Mouse (Mus musculus) right cerebral cortex, adult 18-20 months (tissue): ENCODE data around the gene Scd3.

Experiments
- DNase-seq: peaks from one replicate; pipeline ENCODE4 v3.0.0; 2022; ENCODE audit warnings: mixed read lengths

Gene Scd3

DNA sequence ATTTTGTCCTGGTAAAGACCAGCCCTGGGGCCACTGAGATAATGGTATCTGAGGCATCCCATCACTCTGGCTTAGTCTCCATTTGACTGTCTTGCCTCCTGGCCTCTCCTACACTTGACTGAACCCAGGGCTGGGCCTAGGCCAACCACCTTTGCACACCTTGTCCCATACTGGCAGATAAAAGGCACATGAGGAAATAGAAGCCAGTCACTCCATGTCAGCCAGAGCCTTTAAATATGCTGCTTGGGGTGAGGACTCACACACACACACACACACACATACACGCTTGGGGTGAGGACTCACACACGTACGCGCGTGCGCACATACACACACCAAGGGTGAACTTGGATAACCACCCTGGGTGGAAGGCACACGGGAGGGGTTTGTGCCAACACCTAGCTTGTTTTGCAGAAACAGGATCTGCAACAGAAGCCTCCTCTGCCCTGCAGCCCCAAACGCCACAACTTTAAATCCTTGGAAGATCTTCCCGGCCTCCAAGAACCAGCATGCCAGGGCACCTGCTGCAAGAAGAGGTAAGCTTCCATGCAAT lies at the start of gene Scd3:
Scd3 (plus strand) TSS at position 255 of the 550 bp plus-strand sequence.
- no peak for DNase-seq

DNA sequence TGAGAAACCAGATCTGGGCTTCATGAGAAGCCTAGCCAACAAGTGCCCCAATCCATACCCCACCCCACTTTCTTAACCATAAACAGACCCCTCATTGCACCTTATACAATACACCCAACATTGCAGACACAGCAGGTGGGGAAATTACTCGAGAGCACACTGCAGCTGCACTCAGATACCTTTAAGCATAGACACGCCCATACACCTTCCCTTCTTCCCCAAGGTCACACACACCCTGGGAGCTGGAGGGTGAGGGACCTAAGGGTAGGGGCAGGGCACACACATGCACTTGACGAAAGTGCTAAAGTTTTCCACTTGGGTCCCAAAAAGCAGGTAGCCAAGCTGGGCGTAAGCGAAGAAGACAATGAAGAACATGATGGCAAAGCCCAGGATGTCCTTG lies 49.3 kb upstream of the Scd3 start:
- no peak for DNase-seq

DNA sequence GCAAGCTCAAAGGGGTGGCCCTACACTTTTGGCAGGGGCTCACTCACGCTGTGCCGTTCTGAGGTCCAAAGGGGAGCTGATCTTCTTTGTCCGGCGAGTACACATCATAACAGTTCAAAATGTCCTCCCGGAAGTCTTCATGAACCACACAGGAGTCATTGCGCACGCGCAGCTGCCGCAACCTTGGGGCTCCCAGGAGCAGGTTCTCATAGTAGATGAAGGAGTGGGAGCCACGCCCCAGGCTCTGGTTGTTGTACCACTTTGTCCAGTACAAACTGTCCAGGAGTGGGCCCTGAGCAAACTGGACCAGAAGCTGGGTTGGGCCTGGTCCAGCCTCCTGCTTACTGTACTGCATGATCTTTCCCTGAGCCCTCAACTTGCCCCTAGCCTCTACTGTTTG lies 46.1 kb upstream of the Scd3 start:
- DNase-seq: no peak

DNA sequence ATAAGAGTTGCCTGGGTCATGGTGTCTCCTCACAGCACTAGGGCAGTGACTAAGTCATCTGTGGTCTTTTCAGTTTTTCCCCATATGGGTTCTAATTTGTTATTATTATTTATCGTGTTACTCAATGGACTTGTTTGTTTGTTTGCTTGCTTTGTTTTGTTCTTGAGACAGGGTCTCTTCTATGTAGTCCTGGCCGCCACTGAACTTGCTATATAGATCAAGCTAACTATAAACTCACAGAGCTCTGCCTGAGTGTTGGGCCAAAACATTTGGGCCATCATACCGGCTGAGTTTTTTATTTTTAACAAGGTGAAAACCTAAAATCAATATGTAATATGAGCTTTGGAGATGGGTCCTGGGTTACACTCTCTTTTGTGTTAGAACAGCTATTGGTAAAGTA lies 43.7 kb upstream of the Scd3 start:
- no peak for DNase-seq

DNA sequence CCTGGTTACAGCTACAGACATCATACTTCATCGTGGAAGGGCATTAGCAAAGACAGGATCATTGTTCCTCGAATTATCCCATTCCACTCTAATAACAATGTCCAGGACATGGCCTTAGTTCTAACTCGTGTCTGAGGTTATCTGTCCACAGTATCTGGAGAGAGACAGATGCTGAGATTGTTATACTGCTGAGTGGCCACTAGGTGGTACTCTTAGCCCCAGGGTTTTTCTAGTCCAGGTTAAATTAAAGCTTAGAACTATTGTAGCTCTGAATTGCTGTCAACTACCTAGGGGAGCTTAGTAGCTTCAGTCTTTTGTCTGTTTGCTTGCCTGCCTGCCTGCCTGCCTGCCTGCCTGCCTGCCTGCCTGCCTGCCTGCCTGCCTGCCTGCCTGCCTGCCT lies 41.6 kb upstream of the Scd3 start:
- no peak for DNase-seq

DNA sequence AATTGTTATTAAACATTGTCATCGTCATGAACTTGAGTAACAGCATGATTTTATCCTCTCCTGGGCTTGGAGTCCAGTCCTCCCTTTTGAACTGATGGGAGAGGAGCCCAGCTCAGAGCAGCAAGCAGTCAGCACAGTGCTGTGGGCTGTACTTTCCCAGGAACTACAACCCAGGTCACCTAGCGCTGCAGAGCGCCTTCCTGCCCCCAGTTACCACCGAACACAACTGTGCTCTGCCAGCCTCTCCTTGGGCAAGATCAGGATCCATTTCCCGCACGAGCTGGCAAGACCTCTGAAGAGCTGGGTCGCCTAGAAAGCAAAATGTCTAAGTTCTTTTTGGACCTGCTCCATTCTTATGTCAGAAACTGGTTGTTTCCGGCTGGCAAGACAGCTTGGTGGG lies 28.2 kb upstream of the Scd3 start:
- no peak for DNase-seq

- no peak for DNase-seq
These were observed 26.3 kb upstream of the Scd3 start for GRCm38 (mm10) chr19:44176741-44177140.

DNA sequence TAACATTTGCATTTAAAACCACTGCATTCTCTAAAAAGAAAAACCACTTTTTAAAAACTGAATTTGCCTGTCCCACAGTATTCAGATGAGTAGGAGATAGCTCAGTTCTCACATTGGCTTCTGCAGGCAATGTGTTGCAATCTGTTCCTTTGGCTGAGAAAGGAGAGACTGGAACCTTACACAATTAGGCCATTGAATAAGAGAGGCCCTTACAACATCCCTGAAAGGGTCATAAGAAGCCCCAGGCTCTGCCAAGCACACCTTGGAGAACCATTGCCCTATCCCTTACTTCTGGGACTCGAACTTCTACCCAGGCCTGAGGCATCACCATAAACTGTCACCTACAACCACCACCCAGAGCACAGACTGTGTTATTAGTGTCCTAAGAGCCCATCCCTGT lies 22.6 kb upstream of the Scd3 start:
- no peak for DNase-seq

DNA sequence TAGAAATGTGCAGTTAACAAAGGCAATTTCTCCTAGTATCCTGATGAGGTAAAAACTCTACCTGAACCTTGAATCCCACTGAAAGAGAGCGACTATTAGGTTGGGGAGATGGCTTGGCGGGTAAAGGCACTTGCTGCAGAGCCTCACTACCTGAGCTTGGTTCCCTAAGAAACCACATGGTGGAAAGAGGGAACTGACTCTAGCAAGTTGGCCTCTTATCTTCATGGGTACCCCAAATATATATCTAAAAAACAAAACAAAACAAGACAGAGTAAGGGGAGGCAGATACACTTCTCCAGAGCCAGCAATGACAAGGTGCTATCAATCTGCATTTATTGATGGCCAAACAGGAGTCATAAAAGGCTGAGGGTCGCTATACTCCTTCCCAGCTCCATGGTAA lies 19.1 kb upstream of the Scd3 start:
- DNase-seq: no peak

DNA sequence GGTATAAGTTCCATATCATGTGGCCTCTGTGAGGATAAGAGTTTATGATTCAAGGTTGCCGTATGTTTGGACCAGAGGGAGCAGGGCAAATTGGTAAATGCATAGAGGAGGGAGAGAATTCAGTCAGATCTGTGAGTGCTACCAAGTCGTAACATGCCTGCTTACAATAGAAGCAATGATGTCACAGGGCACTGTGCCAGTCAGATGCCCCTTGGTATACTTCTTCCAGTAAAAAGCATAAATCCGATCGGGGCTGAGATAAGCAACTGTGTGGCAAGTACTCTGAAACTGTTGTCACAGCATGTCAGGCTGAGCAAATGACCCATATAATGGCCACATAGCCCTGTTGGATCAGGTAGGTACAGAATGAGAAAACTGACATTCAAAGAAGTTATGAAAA lies 14.0 kb upstream of the Scd3 start:
- DNase-seq: no peak

DNA sequence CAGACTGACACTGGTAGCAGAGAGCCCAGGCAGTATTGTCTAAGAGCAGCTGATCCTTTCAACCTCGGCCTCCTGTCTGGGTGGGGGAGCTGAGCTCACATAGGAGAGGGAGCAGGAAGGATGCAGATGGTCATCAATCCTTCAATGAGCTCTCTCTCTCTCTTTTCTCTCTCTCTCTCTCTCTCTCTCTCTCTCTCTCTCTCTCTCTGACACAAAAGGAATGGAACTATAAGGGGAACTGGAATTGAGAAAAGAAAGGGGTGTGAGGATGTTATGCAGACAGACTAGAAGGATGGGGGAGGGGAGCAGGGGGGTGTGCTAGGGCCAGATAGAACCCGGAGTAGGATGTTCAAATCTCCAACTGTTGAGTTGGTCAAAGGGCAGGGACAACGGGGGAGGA lies 10.7 kb upstream of the Scd3 start, which contains the start of gene Pkd2l1:
Pkd2l1 (minus strand) TSS at position 101 of the 400 bp plus-strand sequence.
- DNase-seq: no peak

DNA sequence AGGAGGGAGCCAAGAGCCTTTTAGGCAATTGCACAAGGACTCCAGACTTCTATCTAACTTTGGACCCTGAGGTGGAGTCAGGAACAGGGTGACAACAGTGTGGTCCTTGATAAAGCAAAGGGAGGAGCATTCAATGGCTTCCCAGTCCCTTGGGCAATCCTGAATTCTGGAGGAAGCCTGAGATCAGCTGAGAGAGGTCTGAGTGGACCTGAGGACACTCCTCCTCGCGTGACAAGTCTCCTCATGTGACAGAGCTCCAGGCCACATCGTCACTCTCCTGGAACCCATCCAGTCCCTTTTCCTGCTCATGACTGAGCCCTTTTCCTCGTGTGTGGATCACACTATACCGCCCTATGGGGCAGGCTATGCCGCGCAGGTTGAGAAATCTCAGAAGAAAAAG lies 9.2 kb upstream of the Scd3 start:
- no peak for DNase-seq

DNA sequence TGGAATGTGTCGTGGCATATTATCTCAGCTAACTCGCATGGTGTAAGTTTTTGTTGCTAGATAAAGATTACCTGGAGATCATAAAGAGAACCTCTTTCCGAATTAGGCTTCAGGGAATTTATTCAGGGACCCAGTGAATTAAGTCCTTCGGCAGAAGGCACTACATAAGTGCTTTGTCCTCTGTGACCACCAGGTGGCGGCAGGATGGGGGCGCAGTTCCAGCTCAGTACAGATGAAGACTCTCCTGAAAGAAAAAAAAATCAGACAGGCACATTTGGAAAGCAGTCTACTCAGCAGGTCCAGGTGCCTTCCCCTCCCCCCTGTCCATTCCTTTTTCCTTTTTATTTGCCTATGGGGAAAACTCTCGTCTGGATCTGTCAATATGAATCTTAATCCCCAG lies 7.9 kb upstream of the Scd3 start:
- peak; percentile 66 for DNase-seq

- no peak for DNase-seq
These were observed 5.8 kb upstream of the Scd3 start for GRCm38 (mm10) chr19:44197053-44197852.

DNA sequence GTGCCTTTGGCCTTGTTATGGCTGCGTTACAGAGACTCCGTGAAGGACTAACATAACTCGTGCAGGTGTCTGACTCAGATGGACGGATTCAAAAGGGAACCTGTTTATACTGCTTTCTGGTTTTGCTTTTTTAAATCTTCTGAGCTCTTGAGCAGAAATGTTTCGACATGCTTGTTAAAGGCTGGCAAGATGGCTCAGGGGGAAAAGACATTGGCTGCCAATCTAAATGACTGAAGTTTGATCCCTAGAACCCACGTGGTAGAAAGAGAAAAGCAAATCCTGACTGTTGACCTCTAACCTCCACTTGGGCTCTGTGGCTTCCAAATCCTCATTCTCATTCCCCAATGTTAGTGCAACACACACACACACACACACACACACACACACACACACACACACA lies 4.6 kb upstream of the Scd3 start:
- no peak for DNase-seq

DNA sequence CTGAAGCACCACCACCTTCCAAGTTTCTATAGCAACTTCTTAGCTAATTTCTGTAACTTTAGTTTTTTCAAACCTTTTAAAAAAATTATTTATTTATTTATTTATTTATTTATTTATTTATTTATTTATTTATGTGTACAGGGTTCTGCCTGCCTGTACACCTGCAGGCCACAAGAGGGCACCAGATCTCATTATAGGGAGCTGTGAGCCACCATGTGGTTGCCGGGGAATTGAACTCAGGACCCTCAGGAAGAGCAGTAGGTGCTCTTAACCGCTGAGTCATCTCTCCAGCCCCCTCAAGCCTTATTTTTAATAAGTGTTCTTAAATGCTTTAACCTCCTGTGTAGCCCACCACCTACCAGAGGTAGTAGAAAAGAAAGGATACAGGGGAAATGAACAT lies 4.1 kb upstream of the Scd3 start:
- no peak for DNase-seq

GRCm38 (mm10) chr19:44207079-44207478 lies 4.0 kb downstream of the Scd3 start:
- DNase-seq: no peak

- DNase-seq: no peak
These were observed 12.2 kb downstream of the Scd3 start for GRCm38 (mm10) chr19:44215255-44215654.

DNA sequence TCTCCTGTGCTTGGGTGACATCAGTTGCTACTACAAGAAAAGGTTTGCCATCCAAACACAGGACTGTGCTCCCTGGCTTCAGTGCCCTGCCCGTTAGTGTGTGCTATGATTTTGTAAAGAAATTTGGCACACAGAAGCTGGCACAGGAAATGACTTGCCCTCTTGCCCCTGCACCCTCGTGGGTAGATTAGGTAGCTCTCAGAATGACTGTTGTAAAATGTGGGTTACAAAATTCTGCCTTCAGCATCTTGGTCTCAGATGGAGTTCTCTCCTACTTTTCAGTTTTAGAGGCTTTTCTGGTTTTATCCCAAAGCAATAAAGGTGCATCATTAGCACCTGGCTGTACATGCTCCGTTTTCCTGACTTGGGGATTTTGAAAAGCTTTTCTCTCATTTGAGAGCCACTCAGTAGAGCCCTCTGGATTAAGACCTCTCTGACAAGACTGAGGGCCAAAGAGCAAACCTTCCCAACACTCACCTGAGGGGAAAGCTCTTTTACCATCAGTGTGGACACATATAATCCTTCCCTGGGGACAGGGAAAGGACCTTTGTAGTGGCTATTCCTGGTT lies 15.0 kb downstream of the Scd3 start:
- no peak for DNase-seq

- DNase-seq: no peak
These were observed 22.7 kb downstream of the Scd3 start for GRCm38 (mm10) chr19:44225728-44226127.

- DNase-seq: no peak
These were observed 26.7 kb downstream of the Scd3 start for GRCm38 (mm10) chr19:44229776-44230175.

DNA sequence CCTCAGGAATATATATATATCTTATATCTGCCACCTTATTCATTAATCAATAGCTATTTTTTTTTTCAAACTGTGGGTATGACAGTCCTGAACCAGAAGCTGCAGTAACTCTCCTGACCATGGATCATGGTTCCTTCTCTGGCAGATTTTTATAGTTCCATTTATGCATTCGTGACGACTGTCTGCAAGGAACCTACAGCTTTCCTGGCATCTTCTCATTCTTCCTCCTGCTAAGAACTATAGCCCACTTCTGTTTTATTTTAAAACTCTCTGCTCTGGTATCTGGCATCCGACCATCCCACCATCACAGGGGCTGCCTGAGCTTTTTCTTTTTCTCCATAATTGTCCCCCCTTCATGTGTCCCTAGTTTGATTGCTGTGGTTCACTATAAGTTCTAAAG lies 27.1 kb downstream of the Scd3 start:
- DNase-seq: no peak

DNA sequence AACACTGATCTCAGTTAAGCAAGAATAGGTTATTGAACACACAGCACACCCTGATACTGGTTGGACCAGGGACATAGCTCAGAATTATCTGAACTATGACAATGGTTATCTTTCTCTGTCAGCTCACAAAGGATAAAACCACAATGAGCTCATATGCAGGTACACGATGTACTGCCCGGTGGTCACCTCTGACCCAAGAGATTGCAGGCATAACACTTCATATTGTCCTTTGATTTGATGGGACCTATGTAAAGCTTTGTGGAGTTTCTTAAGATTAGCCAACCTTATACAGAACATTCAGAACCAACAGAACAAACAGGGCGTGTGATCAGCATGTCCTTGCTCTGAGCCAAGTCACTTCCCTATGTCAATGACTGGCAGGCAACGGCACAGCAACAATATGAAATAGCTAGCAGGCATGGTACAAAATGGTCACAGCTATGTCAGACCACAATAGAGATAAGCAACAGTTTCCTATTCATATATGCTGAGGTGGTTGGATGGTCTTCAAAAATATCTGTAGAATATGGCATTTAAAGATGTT lies 28.6 kb downstream of the Scd3 start:
- no peak for DNase-seq

GRCm38 (mm10) chr19:44237471-44238006 lies 34.5 kb downstream of the Scd3 start:
- no peak for DNase-seq
